Mouse (Mus musculus) stomach, postnatal 0 days (tissue): ENCODE data around the gene Gng2. TPM values are rescaled to one million over a fixed set of nuclear protein-coding genes. Genes with fewer than 3 reads are reported as not detected.

Source experiments
- ATAC-seq: fragments of 200-750 bp; cut with Nextera tagmentation; 2 replicates; pipeline ENCODE4 v1.8.0; 2017; ENCODE audit not compliant: low FRiP score, low TSS enrichment
- DNase-seq: peaks from one replicate; pipeline ENCODE4 v3.0.0-alpha.2; 2016; ENCODE audit warnings: low spot score
- H3K27ac ChIP-seq: fragments of 300-500 bp; sonication (generic); replicated peaks from 2 replicates; pipeline ENCODE4 v1.5.1; 2014; ENCODE audit warnings: mild to moderate bottlenecking, control low read depth
- H3K27me3 ChIP-seq: fragments of 300-500 bp; sonication (generic); 2 replicates; pipeline ENCODE4 v1.6.1; 2014; ENCODE audit warnings: low read length; ENCODE audit not compliant: control insufficient read depth, insufficient read depth
- H3K36me3 ChIP-seq: fragments of 300-500 bp; sonication (generic); 2 replicates; pipeline ENCODE4 v1.6.1; 2014; ENCODE audit warnings: low read length, mixed read lengths; ENCODE audit not compliant: control insufficient read depth, insufficient read depth
- H3K4me1 ChIP-seq: fragments of 300-500 bp; sonication (generic); replicated peaks from 2 replicates; pipeline ENCODE4 v1.6.1; 2014; ENCODE audit warnings: antibody characterized with exemption; ENCODE audit not compliant: control insufficient read depth, insufficient read depth
- H3K4me2 ChIP-seq: fragments of 300-500 bp; sonication (generic); replicated peaks from 2 replicates; pipeline ENCODE4 v1.6.1; 2014; ENCODE audit warnings: low read depth, mild to moderate bottlenecking, control low read depth, moderate library complexity
- H3K4me3 ChIP-seq: fragments of 300-500 bp; sonication (generic); 2 replicates; pipeline ENCODE4 v1.5.1; 2014; ENCODE audit warnings: low read depth, low read length, control low read depth
- H3K9ac ChIP-seq: fragments of 300-500 bp; sonication (generic); 2 replicates; pipeline ENCODE4 v1.6.1; 2014; ENCODE audit warnings: mild to moderate bottlenecking, low read length, control low read depth, mixed read lengths
- H3K9me3 ChIP-seq: fragments of 300-500 bp; sonication (generic); 2 replicates; pipeline ENCODE4 v1.6.1; 2016; ENCODE audit warnings: low read length; ENCODE audit not compliant: control insufficient read depth
- CTCF ChIP-seq: IDR thresholded peaks from 2 replicates; pipeline ENCODE4 v1.5.1; 2016; ENCODE audit warnings: antibody characterized with exemption, low read depth, mild to moderate bottlenecking, moderate library complexity
- EP300 ChIP-seq: optimal IDR thresholded peaks from 2 replicates; pipeline ENCODE3; 2016; ENCODE audit warnings: antibody characterized with exemption
- whole genome bisulfite sequencing: fragments of 180-500 bp; shearing (Covaris S2); extraction: QIAGEN DNeasy Blood & Tissue Kit; methylation state at CpG from one replicate; pipeline ENCODE4 v1.1.7; 2014; 5-methylcytosine and 5-hydroxymethylcytosine counted together
- polyA plus RNA-seq: library from polyadenylated mRNA; unstranded; fragments of >200 nt; fragmentation: Nextera tagmentation; extraction: Ambion mirVana; gene quantifications from 2 replicates; pipeline ENCODE4 v1.2.1, GENCODE M21; 2015

Gene Gng2
- polyA plus RNA-seq, 1 experiment from 2014 or later: 17.1 TPM

DNA sequence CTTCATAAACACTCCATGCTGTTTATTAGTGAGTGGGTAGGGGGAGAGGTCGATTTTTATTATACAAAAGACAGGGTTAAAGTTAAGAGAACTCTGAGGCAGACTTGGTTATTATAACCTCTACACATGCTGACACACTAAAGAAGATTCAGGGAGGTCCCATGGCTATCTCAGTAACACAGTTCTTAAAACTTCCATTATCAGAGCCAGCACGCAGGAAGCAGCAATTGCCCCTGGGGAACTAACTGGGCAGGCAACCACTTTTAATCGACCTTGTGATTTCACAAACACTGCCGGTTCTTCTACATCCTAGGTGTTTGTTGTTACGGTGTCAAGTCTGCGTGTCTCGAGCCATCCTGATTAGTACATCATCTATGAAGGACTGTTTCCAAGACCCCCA is 22.4 kb downstream of the Gng2 start:
- H3K4me3 ChIP-seq: no peak overlapping the region

DNA sequence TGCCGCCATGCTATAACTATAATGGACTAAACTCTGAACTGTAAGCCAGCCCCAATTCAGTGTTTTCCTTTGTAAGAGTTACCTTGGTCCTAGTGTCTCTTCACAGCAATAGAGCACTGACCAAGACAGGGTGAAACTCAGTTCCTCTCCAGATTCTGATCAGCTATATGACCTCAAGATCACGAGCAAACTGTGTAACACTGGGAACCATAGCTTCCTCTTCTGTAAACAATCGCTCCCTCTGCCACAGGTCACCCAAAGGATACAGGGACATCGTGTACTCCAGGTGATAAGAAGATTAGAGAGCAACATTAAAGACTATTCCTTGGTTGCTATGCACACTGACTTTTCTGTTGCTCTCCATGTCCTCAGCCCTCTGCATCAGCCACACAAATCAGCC is 26.6 kb downstream of the Gng2 start:
- Histone ChIP-seq H3K4me1 (no peaks in the 10 kb centered on the region), H3K27me3 (no peaks in the 10 kb centered on the region), H3K36me3 (no peaks in the 10 kb centered on the region), H3K9me3 (no peaks in the 10 kb centered on the region), H3K4me2 (no peak overlapping the region), H3K9ac (no peak overlapping the region), H3K4me3 (no peak overlapping the region), H3K27ac (no peak overlapping the region)
- DNase-seq (no peak), ATAC-seq (no peak)
- no peak for TF ChIP-seq EP300
- no peak for TF ChIP-seq CTCF
- WGBS: 54% methylated on average over 4 of the region's 4 CpGs

More for the DNA sequence above, 22.4 kb downstream of the Gng2 start:
- Histone ChIP-seq H3K4me2 (no peak overlapping the region), H3K27ac (no peak overlapping the region), H3K27me3 (no peaks in the 10 kb centered on the region), H3K36me3 (no peaks in the 10 kb centered on the region), H3K9me3 (no peaks in the 10 kb centered on the region), H3K9ac (no peak overlapping the region), H3K4me1 (no peaks in the 10 kb centered on the region)
- ATAC-seq: no peak
- TF ChIP-seq CTCF (no peak), EP300 (no peak)
- 86% methylated on average over 7 of the region's 7 CpGs for WGBS
- no peak for DNase-seq

DNA sequence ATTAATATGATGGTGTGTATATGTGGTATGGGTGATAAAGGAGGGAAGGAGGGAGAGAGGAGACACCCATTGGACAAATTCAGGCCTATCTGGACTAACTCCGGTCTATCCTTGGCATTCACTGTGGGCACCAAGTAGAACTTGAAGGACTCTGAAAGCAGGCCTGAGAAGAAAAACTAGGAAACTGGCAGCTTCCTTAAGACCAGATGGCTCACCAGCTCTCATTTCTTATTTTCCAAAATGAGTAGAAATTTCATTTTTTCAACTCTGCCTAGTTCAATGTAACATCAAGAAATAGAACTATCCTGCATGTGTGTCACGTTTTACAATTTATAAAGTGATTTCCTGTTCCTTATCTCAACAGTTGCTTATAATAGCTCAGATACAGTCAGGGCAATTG is 28.0 kb downstream of the Gng2 start:
- WGBS: 79% methylated on average over 2 of the region's 2 CpGs
- Histone ChIP-seq H3K4me2 (no peak overlapping the region), H3K36me3 (no peaks in the 10 kb centered on the region), H3K27ac (no peak overlapping the region), H3K9ac (no peak overlapping the region), H3K27me3 (no peaks in the 10 kb centered on the region), H3K9me3 (no peaks in the 10 kb centered on the region), H3K4me1 (no peaks in the 10 kb centered on the region), H3K4me3 (no peak overlapping the region)
- TF ChIP-seq CTCF (no peak), EP300 (no peak)
- ATAC-seq (no peak), DNase-seq (no peak)

DNA sequence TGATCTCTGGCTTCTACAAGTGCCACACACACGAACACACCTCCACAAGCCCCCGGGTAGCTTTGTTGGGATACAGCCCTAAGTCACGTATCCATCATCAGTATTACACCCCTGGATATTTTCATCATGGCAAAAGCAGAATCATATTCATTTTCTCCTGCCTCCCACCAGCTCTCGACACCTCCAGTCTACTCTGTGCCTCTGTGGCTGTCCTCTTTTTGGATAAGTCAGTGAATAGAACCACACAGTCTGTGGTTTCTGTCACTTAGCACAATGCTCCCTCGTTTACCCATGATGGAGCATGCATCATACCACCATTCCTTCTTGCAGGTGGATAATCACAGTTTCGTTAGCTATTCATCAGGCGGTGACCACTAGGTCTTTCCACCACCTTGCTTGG is 31.2 kb downstream of the Gng2 start:
- WGBS: 85% methylated on average over 7 of the region's 7 CpGs
- no peak overlapping the region for H3K27ac ChIP-seq
- no peak for ATAC-seq

DNA sequence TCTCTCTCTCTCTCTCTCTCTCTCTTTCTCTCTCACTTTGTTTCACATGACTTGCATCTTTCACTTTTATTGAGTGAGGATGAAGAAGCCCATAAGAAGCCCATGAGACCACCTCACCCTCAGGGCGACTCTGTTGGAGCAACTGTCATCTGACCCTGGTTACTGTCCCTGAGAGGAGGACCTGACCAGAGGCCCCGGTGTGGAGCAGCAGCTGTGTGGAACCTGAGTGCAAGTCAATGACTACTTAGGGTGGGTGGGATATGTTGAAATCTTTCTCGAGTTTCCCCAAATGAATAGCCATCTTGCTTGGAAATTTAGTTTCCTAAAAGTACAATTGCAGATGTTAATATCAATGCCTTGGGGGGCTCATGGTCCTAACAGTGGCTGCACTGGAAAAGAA is 34.7 kb downstream of the Gng2 start:
- Histone ChIP-seq H3K36me3 (no peaks in the 10 kb centered on the region), H3K4me3 (no peak overlapping the region), H3K9ac (no peak overlapping the region), H3K4me1 (no peaks in the 10 kb centered on the region), H3K4me2 (no peak overlapping the region), H3K9me3 (no peaks in the 10 kb centered on the region), H3K27ac (no peak overlapping the region), H3K27me3 (no peaks in the 10 kb centered on the region)
- WGBS: 72% methylated on average over 3 of the region's 3 CpGs
- no peak for TF ChIP-seq EP300
- TF ChIP-seq CTCF: no peak
- no peak for DNase-seq
- ATAC-seq: no peak

More for the DNA sequence above, 31.2 kb downstream of the Gng2 start:
- TF ChIP-seq CTCF: no peak
- TF ChIP-seq EP300: no peak
- no peak for DNase-seq
- Histone ChIP-seq H3K9ac (no peak overlapping the region), H3K4me3 (no peak overlapping the region), H3K9me3 (no peaks in the 10 kb centered on the region), H3K27me3 (no peaks in the 10 kb centered on the region), H3K4me2 (no peak overlapping the region), H3K36me3 (no peaks in the 10 kb centered on the region), H3K4me1 (no peaks in the 10 kb centered on the region)

DNA sequence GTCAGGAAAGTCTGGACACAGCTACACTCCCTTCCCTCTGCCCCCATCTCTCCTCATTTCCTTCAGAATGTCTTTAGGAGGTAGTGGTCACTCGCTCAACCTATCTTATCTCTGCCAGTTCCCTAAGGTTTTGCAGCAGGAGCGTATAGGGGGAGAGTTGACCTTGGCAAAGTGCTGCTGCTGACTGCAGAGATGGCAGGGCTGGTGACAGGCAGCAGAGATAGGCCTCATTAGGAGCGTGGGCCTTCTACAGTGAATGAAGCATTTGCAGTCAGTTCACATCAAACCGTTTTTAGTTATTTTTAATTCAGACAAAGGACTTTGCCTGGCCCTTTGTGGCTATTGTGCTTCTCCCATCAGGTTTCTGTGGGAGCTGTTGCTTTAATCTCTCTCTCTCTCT is 35.1 kb downstream of the Gng2 start:
- no peak for DNase-seq
- Histone ChIP-seq H3K27ac (no peak overlapping the region), H3K9me3 (no peaks in the 10 kb centered on the region), H3K4me2 (no peak overlapping the region), H3K4me1 (no peaks in the 10 kb centered on the region), H3K36me3 (no peaks in the 10 kb centered on the region), H3K4me3 (no peak overlapping the region), H3K9ac (no peak overlapping the region), H3K27me3 (no peaks in the 10 kb centered on the region)
- no peak for ATAC-seq
- TF ChIP-seq EP300 (no peak), CTCF (no peak)
- WGBS: 70% methylated on average over 4 of the region's 4 CpGs
